In genomic region chr8:119440250-119440951, GRCm38 (mm10) we compare ENCODE assay signal across 8 mouse cellular contexts. TPM values are rescaled to one million over a fixed set of nuclear protein-coding genes. Genes with fewer than 3 reads are reported as not detected.
A peak's percentile ranks its signal among the peaks of the same experiment; 100 is the strongest.
DNase-seq lines count a peak whose midpoint lies in the region; ATAC-seq and TF ChIP-seq lines count a peak whose summit lies in the region.

No protein-coding gene starts in this region.

- TF ChIP-seq CTCF in cerebellum, adult 2 months (IDR thresholded peaks at IDR 0.05; ENCODE audit: borderline replicate concordance, insufficient read depth, low read depth, low read length) = peak; percentile 64; the same call in 1 of the 2 replicates
- peak; percentile 68 for TF ChIP-seq CTCF in left cerebral cortex, adult 2 months (IDR thresholded peaks at IDR 0.05)

- DNase-seq in layer of hippocampus, postnatal 10 days (ENCODE audit: low spot score in 2 of 2) = peak; percentile 67 to 70
- no peak for DNase-seq in layer of hippocampus, adult 8-10 months (ENCODE audit: low spot score in 2 of 2)
- peak; percentile 57 for DNase-seq in cerebellum, adult 2 months
- DNase-seq in left cerebral cortex, adult 2 months (ENCODE audit: extremely low spot score in 1 of 2, low spot score in 2 of 2) = peak; percentile 57 to 60
- DNase-seq in lung, postnatal 4 days = peak; percentile 78 to 85
- DNase-seq in skeletal muscle tissue, adult 2 months (ENCODE audit: low read depth, low spot score) = peak; percentile 92

- H3K36me3 ChIP-seq in forebrain, embryonic 16.5 days (ENCODE audit: control insufficient read depth, insufficient read depth) = no peaks in the 10 kb centered on the region

- H3K9ac ChIP-seq in forebrain, embryonic 16.5 days (replicated peaks; ENCODE audit: low read depth, low read length) = no peak overlapping the region

- no peak overlapping the region for H3K27ac ChIP-seq in cerebellum, adult 2 months (ENCODE audit: insufficient read depth, low read length)
- H3K27ac ChIP-seq in forebrain, embryonic 16.5 days (ENCODE audit: low read length) = no peak overlapping the region
- H3K27ac ChIP-seq in left cerebral cortex, adult 2 months = no peak overlapping the region

- TF ChIP-seq POLR2A in cerebellum, adult 2 months (IDR thresholded peaks at IDR 0.05; ENCODE audit: borderline replicate concordance, insufficient read depth, low read length) = no peak

- H3K4me3 ChIP-seq in cerebellum, adult 2 months (replicated peaks; ENCODE audit: insufficient read depth, low read depth, low read length) = no peak overlapping the region
- no peak overlapping the region for H3K4me3 ChIP-seq in forebrain, embryonic 16.5 days (replicated peaks; ENCODE audit: low read length)
- no peak overlapping the region for H3K4me3 ChIP-seq in left cerebral cortex, adult 2 months

- H3K4me2 ChIP-seq in forebrain, embryonic 16.5 days (ENCODE audit: low read length) = no peak overlapping the region

- H3K4me1 ChIP-seq in cerebellum, adult 2 months (ENCODE audit: control insufficient read depth, insufficient read depth, low read length) = peaks cover 7% of the 10 kb centered on the region
- H3K4me1 ChIP-seq in forebrain, embryonic 16.5 days (replicated peaks; ENCODE audit: control insufficient read depth, insufficient read depth, low read length) = 0 out of 2 replicates have a peak, but pooled peaks cover 5% of the 10 kb centered on the region

- H3K9me3 ChIP-seq in forebrain, embryonic 16.5 days (ENCODE audit: control insufficient read depth, low read length) = no peaks in the 10 kb centered on the region

- H3K27me3 ChIP-seq in cerebellum, adult 2 months (ENCODE audit: control insufficient read depth, insufficient read depth, low read length) = no peaks in the 10 kb centered on the region
- H3K27me3 ChIP-seq in forebrain, embryonic 16.5 days (replicated peaks; ENCODE audit: control insufficient read depth, insufficient read depth, low read length) = no peaks in the 10 kb centered on the region

- ATAC-seq in forebrain, embryonic 16.5 days = peak; percentile 40; the same call in 1 of the 2 replicates
- ATAC-seq in hematopoietic stem cell, adult 5-6 weeks (replicated peaks in 1 of 2; ENCODE audit: insufficient read depth in 1 of 2, low FRiP score in 2 of 2, low TSS enrichment in 1 of 2, low read depth in 1 of 2, poor library complexity in 2 of 2, severe bottlenecking in 2 of 2) = peak; percentile 46 to 49; a peak in 2 of 4 replicates

- intact Hi-C loops in left cerebral cortex, adult 2 months (cut with DNase I) = no loop called here

- 30% methylated on average over 16 of the region's 16 CpGs for WGBS in cerebellum, adult 2 months
- 14% methylated on average over 16 of the region's 16 CpGs for WGBS in forebrain, embryonic 16.5 days

RNA-seq across cellular contexts. Expression of gene Necab2, which starts 6.1 kb away (rescaled TPM):
- total RNA-seq in layer of hippocampus, postnatal 10 days (2021) = 100 to 1,000 TPM; 112 to 114 TPM
- total RNA-seq in layer of hippocampus, adult 8-10 months (2022) = 100 to 1,000 TPM; 104 to 119 (median 115) TPM
- 17.0 and 26.6 TPM in 2 replicates for polyA plus RNA-seq in cerebellum, adult 2 months (2012; rRNA removed)
- 11.9 and 28.9 TPM in 2 replicates for polyA plus RNA-seq in forebrain, embryonic 16.5 days (2015; fragmentation: Nextera tagmentation; extraction: Ambion mirVana)
- not detected in 2 replicates for total RNA-seq in hematopoietic stem cell, adult 5-6 weeks (2017)
- 10 to 100 TPM; 63.3 to 80.9 TPM for total RNA-seq in left cerebral cortex, adult 2 months (2021)

RNA-seq across cellular contexts. Expression of gene Osgin1, which starts 6.5 kb away (rescaled TPM):
- under 1 TPM; 0.25 to 0.33 TPM for total RNA-seq in layer of hippocampus, postnatal 10 days (2021)
- 1 to 10 TPM in 2 of 4 experiments, under 1 TPM in 2; 0.22 to 1.2 (median 0.91) TPM for total RNA-seq in layer of hippocampus, adult 8-10 months (2022)
- 0.84 and 0.93 TPM in 2 replicates for polyA plus RNA-seq in cerebellum, adult 2 months (2012; rRNA removed)
- polyA plus RNA-seq in forebrain, embryonic 16.5 days (2015; fragmentation: Nextera tagmentation; extraction: Ambion mirVana) = 0.20 TPM in 2 replicates
- 7.1 and 8.5 TPM in 2 replicates for total RNA-seq in hematopoietic stem cell, adult 5-6 weeks (2017)
- total RNA-seq in left cerebral cortex, adult 2 months (2021) = under 1 TPM in 1 of 2 experiments, not detected in 1; 0.40 TPM

RNA-seq across cellular contexts. Expression of gene Mlycd, which starts 45.7 kb away (rescaled TPM):
- 10 to 100 TPM; 20.3 to 22.3 TPM for total RNA-seq in layer of hippocampus, postnatal 10 days (2021)
- 10 to 100 TPM; 26.3 to 28.5 (median 27.2) TPM for total RNA-seq in layer of hippocampus, adult 8-10 months (2022)
- polyA plus RNA-seq in cerebellum, adult 2 months (2012; rRNA removed) = 30.5 and 31.6 TPM in 2 replicates
- 13.0 and 13.9 TPM in 2 replicates for polyA plus RNA-seq in forebrain, embryonic 16.5 days (2015; fragmentation: Nextera tagmentation; extraction: Ambion mirVana)
- 4.1 and 10.1 TPM in 2 replicates for total RNA-seq in hematopoietic stem cell, adult 5-6 weeks (2017)
- total RNA-seq in left cerebral cortex, adult 2 months (2021) = 10 to 100 TPM; 26.1 to 28.7 TPM

Comparison
In these comparisons a context has a peak if more than half of its experiments do, and no peak if none do; other contexts are left out.
1. DNase-seq: peak in layer of hippocampus, postnatal 10 days (2 of 2), cerebellum, adult 2 months (2 of 2), left cerebral cortex, adult 2 months (2 of 2), lung, postnatal 4 days (2 of 2) and skeletal muscle tissue, adult 2 months (single experiment); none in layer of hippocampus, adult 8-10 months (0 of 2).
2. RNA of gene Necab2, which starts 6.1 kb away (total RNA-seq): 104 to 119 TPM in layer of hippocampus, adult 8-10 months, 112 to 114 TPM in layer of hippocampus, postnatal 10 days and 63.3 to 80.9 TPM in left cerebral cortex, adult 2 months; not detected in hematopoietic stem cell, adult 5-6 weeks; every median in the first group is over 10 times any median in the second.